Mouse (Mus musculus) MEL (cell line): ENCODE data around the gene Nprl3.

Experiments used
- CHD2 ChIP-seq: IDR thresholded peaks from 2 replicates; pipeline ENCODE4 v1.6.1; 2011; ENCODE audit warnings: low read length, improper control_type of control experiment
- CTCF ChIP-seq, 3 experiments: IDR thresholded peaks in 2 of 3; conservative IDR thresholded peaks in 1 of 3; 2 replicates each; pipeline ENCODE4 v1.5.1; 2011 to 2012; ENCODE audit warnings: low read length in 3 of 3, low read depth in 2 of 3, mild to moderate bottlenecking in 2 of 3, improper control_type of control experiment in 1 of 3, inconsistent platforms in 1 of 3, mixed read lengths in 1 of 3, moderate library complexity in 1 of 3; ENCODE audit not compliant: control insufficient read depth in 1 of 3, insufficient read depth in 1 of 3, poor library complexity in 1 of 3, severe bottlenecking in 1 of 3
- MYC ChIP-seq: IDR thresholded peaks from 2 replicates; pipeline ENCODE4 v1.6.1; 2011; ENCODE audit warnings: low read depth, mild to moderate bottlenecking, low read length, improper control_type of control experiment, moderate library complexity
- POLR2A ChIP-seq, 2 experiments: IDR thresholded peaks; 2 replicates each; pipeline ENCODE4 v1.6.1; 2011 to 2012; ENCODE audit warnings: low read length in 2 of 2, mild to moderate bottlenecking in 2 of 2, control low read depth in 1 of 2, improper control_type of control experiment in 1 of 2, low read depth in 1 of 2, moderate library complexity in 1 of 2; ENCODE audit not compliant: control insufficient read depth in 1 of 2, insufficient read depth in 1 of 2, poor library complexity in 1 of 2
- SIN3A ChIP-seq: IDR thresholded peaks from 2 replicates; pipeline ENCODE4 v1.6.1; 2012; ENCODE audit warnings: low read length, improper control_type of control experiment, inconsistent platforms
- UBTF ChIP-seq: IDR thresholded peaks from 2 replicates; pipeline ENCODE4 v1.6.1; 2012; ENCODE audit warnings: low read depth, mild to moderate bottlenecking, inconsistent platforms, low read length, improper control_type of control experiment, moderate library complexity, borderline replicate concordance; ENCODE audit not compliant: insufficient read depth

DNA sequence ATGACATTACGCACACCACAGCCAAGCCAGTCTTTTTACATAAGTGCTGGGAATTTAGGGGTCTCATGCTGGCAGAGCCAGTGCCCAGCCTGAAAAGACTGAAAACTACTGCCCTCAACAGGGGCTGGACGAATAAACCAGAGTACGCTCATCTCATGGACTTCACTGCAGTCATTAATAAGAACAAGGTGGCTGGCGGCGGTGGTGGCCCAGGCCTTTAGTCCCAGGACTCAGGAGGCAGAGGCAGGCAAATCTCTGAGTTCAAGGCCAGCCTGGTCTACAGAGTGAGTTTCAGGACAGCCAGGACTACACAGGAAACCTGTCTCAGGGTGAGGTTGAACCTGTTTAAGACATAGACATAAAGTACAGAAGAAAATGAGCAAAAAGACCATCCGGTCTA is 1.3 kb downstream of the Nprl3 start:
- TF ChIP-seq CHD2, result no peak
- TF ChIP-seq MYC, result no peak
- no peak for TF ChIP-seq SIN3A
- no peak for TF ChIP-seq CTCF (IDR thresholded peaks at IDR 0.05 in 2 of 3, conservative IDR thresholded peaks at IDR 0.05 in 1 of 3; ENCODE audit: control insufficient read depth in 1 of 3, insufficient read depth in 1 of 3, low read depth in 2 of 3, low read length in 3 of 3, poor library complexity in 1 of 3, severe bottlenecking in 1 of 3)
- TF ChIP-seq POLR2A (IDR thresholded peaks at IDR 0.05; ENCODE audit: control insufficient read depth in 1 of 2, insufficient read depth in 1 of 2, low read depth in 1 of 2, low read length in 2 of 2, poor library complexity in 1 of 2), result no peak
- TF ChIP-seq UBTF, result no peak
